Mouse (Mus musculus) telencephalon, adult 2 months (tissue): Measurements from ENCODE around the gene Ankrd23.

Source experiments
- DNase-seq: peaks from one replicate; pipeline ENCODE4 v3.0.0-alpha.2; 2011; ENCODE audit warnings: low read depth, low spot score

Gene Ankrd23

DNA sequence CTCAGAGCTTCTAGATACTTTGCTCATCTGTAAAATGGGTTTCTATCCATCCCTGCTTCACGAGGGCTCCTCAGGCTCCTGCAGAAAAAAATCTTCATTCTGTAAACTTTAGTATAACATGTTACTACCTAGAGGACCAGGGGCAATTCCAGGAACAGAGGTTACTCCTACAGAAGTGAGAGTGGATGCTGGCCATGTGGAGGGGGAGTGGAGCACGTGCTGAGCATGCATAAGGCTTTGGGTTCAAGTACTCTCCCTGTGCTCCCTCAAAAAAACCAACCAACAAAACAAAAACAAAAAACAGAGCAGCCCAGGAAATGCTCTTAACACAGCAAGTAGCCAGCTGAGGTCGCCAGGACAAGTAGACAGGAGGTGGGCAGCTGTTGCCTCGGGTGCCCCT lies 26.9 kb upstream of the Ankrd23 start:
- no peak for DNase-seq

DNA sequence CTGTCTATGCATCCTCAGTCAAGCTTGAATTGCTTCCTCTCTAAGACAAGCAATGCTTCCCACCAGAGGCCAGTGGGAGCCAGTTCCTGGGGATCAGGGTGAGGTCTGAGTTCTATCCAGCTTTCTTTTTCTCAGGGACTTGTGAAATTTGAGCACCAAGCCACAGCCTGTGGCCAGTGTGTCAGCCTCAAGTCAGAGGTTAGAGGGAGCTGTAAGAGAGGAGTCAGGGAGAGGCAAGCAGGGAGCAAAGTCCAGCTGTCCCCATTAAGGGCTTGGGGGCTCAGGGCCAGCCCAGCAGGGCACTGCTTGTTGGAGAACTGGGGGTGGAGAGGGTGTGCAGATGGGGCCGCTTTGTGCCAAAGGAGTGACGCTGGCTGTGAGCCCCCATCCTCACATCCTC lies 26.5 kb upstream of the Ankrd23 start:
- DNase-seq: no peak

DNA sequence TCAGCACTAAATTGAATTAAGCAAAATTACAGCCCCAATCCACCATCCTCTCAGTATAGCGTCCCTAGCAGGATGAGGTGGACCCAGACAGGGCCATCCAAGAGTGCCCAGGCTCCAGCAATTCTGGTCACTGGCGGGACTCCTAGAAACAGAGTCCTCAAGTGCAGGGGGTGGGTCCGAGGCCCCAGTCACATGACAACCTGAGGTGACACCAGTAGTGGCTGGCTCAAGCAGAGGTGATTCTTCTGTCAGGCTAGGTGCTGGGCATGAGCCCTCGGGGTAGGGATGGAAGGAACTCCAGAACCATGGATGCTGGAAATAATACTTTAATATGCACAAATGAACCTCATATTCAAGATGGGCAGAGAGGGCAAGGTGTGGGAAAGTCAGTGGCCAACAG lies 25.7 kb upstream of the Ankrd23 start:
- DNase-seq: no peak

DNA sequence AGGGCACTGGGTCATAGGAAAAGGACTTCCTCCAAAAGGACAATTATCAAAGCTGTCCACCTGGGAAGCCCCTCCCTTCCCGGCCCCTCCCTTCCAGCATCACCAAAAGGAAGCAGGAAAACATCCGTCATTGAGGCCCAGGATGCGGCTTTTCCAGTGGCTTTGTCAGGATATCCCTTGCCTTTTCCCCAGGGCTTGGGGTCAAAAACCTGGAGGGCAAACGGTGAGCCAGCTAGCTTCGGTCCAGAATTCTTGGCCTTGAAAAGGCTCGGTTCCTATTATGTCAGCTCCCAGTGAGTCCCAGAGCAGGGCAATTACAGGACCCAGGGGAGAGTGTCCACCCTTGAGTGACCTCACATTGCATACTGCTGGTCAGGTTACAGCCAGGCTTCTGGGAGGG lies 24.2 kb upstream of the Ankrd23 start:
- no peak for DNase-seq

DNA sequence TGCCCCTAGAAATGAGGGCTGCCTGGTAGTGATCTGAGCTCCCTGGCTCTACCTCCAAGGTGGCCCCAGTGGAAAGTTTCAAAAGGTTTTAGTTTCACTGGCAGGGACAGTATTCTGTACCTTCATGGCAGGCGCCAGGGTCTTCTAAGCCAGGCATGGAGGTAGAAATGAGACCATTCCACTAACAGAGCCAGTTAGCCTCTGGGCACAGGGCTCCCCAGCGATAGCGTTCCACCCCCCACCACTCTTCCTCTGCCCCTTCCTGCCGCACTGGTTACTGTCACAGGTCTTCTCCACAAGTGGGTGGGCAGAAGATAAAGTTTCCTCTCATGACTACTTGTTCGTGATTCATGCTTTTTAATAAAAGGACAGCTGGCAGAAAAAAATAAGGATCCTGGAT lies 23.2 kb upstream of the Ankrd23 start:
- no peak for DNase-seq

DNA sequence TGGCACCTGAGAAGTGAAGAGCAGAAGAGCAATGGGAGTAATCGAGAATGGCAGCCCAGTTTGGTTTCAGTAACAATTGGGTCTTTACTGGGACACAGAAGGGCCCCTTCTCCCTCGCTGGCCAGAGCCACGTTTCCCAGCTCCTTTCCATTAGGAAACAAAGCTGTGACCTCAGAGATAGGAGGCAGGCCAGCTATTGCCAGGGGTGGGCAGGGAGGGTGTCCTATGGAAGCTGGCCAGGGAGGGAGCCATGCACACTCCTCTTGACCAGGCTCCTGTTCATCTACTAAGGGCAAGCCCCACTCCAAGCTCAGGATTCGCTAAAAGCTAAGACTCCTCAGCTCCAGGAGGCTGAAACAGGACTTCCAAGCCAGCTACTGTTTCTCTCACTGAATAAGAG lies 22.6 kb upstream of the Ankrd23 start:
- DNase-seq: no peak

DNA sequence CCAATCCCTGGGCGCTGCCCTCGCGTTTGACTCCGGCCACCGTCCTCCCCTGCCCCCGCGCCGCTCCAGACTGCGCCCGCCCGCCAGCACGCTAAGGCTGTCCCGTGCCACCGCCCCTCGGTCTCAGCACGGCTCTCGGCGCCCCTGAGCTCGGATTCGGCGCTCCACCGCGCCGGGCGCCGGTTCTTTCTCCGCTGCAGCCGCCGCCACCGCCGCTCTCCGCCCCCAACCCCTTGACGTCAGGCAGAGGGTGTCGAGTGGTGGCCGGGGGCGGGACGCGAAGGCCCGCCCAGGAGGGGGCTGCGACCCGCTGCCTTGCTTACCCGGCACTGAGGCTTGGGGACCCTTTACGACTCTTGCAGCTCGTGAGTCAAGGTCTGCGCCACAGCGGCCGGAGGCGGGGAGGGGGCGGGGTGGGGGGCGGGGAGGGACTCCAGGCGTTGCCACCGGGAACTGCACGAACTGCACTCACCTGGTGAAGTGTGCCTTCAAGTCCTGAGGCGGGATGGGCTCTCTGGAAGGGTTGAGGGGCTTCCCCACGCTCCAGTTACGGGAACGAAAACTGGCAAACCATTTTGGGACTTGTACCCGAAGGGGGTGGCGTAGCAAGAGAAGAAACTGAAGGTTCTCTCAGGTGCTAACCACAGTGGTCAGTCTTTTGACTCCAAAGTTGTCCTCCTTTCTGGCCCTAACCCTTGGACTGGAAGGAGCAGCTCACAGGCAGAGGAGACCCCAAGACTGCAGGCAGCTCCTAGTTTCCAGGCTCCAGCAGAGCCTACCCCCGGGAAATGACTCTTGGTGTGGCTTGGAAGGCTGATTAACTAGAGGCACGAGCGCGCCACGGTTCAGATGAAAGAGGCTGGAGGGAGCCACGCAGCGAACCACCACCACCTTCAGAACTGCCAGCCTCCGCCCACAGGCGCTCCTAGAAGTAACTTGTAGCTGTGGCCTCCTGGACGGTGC lies 21.6 kb upstream of the Ankrd23 start, which contains the start of gene Sema4c:
TSS of gene Sema4c (minus strand) at position 319 of the 963 bp plus-strand sequence.
- DNase-seq: no peak

DNA sequence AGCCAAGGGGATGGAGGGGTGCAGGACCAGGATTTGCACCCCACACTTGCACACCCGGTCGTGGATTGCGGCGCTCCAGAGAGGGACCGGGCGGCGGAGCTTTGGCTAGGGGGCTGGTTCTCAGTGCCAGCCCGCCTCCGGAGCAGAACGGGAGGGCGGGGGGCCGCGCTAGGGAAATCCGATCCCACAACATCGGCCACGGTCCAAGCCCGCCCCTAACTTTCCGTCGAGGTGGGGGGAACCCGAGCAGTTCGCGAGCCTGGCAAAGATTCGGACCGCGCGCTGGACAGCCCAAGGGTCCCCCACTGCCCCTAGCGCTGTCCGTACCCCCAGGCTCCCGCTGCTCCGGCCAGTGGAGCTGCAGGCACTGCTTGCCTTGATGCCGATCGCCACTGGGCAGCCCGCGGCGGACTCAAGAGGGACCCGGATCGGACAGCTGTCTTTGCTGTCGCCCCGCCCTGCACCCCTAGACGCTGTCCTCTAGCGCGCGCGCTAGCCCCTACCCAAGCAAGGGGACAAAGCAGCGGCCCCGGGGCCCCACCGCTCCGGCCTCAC lies 20.9 kb upstream of the Ankrd23 start:
- DNase-seq: no peak

DNA sequence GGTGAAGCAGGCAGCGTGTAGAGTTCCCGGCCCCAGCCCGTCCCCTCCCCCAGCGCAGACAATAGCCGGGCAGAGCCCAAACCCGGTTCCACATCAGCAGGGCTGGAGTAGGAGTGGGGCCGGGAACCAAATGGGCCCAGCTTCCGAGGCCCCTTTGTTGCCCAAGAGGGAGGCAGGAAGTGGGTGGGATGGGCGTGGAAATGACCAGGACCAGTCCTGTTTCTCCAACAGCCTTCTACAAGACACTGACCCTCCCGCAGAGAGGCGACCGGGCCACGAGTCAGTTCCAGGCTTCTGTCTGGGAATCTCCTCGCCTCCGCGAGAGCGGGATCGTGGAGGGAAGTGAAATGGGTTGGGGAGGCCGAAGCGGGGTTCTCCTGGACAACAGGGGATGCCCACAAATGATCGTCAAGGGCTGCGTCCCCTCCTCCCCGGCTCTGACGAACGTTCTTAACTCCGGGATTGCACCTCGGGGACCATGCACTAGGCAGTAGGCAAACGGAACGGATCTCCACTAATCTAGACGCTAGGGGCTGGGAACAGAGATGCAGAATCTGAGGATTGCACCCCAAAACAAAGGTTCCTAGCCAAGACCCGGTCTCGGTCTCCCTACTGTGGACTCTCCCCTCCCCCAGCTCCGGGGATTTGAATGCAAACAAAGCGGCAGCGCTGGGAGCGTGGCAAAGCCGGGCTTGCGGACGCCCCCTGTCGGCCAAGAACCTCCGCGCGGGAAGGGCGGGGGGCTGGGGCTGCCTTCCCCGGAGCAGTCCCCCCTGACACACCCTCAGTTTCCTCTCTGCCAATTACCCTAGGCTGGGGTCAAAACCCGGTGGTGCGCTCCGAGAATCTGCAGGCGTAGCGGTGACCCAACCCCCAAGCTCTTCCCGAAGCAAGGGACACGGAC lies 20.1 kb upstream of the Ankrd23 start:
- DNase-seq: peak; percentile 70

DNA sequence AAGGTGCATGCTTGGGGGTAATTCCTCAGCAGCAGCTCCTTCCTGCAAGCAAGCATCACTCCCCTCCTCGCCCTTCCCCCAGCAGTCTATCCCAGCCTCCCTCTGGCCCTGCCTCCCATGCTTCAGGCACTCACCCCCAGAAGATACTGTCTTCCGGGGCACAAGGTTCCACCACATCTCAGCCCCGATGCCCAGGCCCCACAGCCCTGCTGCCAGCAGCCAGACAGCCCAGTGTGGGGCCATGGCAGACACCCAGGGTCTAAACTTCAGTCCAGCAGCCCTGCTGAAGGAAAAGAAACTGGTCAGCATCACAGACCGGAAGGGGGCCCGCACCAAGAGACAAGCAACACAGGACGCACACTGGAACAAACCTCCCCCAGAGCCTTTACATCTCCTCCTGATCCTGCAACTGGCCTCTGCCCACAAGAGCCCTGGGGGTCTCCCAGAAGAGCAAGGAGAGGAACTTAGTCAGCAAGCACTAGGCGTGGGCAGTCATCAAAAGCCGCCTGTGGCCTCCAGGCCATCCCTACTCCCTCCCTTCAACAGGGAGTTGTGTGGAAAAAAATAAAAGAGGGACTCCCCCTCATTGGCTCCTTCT lies 19.2 kb upstream of the Ankrd23 start:
- DNase-seq: no peak

DNA sequence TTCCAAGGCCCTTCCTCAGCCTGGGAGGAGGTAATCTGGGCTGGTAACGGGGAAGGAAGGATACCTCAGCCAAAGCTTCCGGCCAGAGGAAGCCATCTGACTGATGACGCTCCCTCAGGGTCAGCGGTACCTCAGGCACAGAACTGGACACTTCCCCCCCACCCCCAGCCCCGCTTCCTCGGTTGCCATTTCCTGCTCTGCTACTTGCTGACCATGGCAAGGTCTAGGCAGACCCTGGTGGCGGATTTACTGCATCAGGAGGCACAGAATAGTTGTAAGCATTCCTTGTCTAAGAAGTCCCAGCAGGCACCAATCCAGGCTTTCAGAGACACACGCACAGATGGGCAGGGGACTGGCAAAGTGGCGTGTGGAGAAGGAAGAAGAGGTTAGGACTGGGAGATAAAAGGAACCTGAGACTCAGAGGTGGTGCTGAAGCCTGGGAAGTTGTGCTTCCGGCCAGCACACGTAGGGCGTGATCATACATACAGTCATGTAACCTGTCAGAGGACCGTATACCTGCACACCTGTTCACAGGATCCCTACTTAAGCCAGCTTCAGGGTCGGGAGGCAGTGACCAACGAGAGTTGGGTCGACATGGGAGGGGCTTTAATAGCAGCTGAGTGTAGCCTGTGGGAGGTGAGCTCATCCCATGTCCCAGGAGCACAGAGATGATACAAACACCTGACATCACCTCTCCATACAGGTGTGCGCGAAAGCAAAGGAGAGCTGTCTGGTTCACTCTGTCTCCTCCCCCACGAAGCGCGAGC lies 18.1 kb upstream of the Ankrd23 start:
- no peak for DNase-seq

DNA sequence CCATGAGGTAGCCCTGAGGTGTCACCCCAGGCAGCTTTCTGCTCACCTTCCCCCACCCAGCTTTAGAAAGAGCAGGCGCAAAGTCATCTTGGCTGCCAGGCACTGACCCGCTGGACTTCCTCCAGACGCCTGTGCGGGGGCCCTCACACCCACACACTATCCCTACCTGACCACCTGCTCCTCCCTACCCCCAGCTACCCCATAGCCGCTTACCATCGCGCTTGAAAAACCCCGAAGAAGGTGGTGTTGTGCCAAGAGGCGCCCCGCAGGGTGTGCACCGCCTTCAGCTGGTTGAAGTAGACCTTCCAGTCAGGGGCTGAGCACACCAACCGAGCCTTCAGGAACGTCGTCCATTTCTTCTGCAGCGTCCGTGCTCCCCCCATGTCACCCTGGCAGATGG lies 15.8 kb upstream of the Ankrd23 start:
- no peak for DNase-seq

DNA sequence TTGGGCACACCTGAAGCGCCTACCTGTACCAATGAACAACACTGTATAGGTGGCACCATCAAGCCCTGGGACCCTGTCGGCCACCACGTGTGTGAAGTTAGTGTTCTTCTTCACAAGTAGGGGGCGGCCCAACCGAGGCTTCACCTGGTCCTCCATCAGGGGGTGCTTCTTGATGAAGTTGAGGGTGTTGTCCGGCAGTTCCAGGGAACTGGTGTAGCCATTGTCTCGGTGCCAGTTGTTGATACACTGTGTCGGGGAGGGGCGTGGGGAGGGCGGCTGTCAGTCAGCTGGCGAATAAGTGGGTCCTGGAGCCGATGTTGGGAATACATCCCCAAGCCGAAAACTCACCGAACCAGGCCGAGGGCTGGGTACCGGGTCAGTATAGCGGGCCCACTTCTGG lies 15.2 kb upstream of the Ankrd23 start:
- DNase-seq: no peak

DNA sequence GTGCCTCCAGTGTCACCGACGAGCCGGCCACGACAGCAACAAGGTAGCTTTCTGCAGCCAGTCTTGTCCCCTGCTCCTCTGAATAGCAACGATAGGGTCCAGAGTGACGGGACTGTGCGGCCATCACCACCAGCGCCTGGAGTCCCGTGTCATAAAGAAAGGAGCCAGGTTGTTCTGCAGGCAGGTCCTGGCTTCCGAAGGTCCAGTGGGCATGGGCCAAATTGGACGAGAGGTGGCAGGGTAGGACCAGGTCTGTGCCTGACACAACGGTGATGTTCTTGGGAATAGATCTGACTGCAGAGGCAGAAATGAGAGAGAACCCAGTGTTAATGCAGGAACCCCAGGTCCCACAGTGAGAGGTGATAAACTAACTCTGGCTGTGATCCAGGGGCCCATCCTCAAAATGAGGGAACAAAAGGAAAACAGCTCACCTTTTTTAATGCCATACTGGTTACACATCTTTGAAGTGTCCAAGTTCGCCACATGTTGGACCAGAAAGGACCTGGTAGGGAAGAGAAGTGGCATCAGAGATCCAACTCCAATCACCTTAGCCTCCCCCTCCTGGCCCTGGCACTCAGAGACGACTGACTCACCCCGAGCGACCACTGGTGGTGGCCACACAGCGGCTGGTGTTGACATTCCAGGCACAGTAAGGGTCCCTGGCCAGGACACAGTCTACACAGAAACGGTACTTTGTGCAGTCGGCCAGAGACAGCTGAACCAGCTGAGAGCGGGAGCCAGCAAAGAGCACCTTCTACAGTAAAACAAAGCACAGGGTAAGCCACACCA lies 13.6 kb upstream of the Ankrd23 start:
- no peak for DNase-seq

DNA sequence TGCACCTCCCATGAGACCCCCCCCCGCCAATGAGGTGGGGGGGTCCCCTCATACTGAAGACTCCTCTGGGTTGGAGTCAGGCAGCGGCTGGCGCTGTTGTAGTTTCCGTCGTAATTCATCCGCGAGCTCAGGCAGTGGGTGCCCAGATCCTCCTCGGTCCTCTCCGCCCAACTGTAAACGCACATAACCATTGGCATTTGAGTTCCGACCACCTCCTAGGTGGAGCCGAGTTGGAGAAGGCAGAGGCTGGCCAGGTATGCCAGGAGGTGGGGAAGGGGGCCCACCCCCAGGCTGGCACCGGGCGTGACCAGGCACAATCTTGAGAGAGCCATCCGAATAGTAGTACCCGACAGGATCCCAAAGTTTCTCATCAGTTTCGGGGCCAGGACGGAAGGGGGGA lies 12.8 kb upstream of the Ankrd23 start:
- DNase-seq: no peak

DNA sequence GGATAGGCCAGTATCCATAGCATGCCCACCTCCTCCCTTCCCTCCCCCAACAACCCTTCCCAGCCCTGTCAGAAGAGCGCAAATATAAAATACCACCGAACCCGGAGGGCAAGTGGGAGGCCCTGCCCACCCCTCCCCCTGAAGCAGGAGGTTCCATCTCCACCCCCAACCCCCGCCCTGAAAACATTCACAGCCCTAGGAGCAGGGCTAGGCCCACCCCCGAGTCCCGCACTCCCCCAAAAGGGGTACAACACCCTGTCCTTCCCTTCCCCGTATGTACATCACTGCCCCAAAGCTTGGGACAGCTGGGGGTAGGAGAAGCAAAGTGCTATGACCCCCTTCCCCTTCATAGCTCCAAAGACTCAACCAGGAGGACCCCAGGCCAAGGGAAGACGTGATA lies 12.1 kb upstream of the Ankrd23 start:
- DNase-seq: no peak

DNA sequence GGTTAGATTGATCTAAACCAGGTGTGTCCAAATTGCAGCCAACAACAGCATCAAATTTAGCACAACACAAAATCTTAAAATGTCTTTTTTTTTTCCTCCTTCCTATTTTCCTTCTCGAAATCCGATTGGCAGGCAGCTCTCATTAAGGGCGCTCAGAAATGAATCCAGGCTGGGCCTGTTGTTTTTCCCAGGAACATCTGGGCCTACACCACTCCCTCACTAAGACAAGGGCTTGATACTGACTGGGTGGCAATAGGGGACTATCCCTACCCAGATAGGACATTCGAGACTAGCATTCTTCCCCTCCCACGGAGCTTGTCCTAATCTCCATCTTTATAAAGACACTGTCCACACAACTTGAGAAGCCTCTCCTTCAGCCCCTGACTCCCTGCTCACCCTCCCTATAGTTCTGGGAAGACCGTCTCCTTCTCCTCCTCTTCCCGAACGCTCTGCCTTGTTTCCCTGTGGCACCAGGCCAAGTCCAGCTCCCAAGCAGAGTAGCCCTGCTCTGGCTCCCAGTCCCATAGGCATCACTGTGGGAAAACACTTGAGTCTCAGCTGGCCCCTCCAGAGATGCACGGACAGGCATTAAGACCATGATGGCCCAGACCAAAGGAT lies 11.4 kb upstream of the Ankrd23 start:
- no peak for DNase-seq

DNA sequence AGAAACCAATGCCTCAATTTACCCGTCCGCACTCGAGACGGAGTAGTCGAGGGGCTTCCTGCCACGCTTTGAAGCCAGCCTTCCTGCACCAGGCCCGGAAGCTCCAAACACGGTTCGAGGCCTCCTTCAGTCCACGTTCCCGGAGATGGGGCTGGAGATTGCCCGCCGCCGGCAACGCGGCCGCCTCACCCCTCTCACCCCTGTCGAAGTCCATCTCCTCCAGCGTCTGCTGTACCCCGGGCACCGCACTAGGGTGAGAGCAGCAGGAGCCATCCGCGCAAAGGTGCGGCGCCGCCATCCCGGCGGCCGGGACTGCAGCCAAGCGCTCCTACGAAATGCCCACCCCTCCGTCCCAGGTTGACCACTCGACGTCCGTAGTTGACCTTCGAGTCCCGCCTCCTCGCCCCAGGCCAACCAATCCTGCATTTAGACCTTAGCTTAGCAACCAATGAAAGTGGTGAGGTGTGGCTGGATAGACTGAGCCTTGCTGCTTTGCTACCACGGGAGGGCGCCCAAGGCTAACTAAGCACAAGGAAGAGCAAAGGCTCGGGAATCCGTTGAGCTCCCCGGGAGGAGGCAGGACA lies 10.3 kb upstream of the Ankrd23 start, which contains the start of gene Ankrd39:
TSS of gene Ankrd39 (minus strand) at position 558 of the 584 bp plus-strand sequence.
- peak; percentile 99 for DNase-seq
